Mouse (Mus musculus): ENCODE data around the gene March4.

DNA sequence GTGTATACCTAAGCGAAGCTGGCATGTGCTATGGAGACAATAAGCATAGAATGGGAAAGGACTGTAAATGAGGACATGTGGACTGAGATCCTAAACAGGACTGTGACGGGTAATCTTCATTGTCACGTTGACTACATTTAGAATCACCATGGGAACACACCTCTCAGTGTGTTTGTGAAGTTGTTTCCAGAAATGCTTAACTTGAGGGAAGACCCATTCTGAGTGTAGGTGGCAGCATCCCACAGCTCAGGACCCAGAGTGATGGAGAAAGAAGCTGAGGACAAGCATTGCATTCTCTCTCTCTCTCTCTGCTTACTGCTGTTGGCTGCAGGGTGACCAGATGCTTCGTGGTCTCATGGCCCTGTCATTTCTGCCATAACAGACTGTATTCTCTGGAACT lies 79.1 kb downstream of the March4 start:
- no peak for TF ChIP-seq CTCF (IDR thresholded peaks at IDR 0.05; ENCODE audit: low read depth, low read length)
- TF ChIP-seq POLR2A (IDR thresholded peaks at IDR 0.05; ENCODE audit: insufficient read depth, low read length) = no peak

All from ES-Bruce4 (cell line).